Mouse (Mus musculus) CD4-positive helper T cell, adult 2 months (primary cell): Measurements from ENCODE around the gene Erc2.

Experiments used
- DNase-seq: peaks from one replicate; pipeline ENCODE4 v3.0.0-alpha.2; 2012; ENCODE audit warnings: low read depth, missing footprints, low spot score

The Erc2 gene

DNA sequence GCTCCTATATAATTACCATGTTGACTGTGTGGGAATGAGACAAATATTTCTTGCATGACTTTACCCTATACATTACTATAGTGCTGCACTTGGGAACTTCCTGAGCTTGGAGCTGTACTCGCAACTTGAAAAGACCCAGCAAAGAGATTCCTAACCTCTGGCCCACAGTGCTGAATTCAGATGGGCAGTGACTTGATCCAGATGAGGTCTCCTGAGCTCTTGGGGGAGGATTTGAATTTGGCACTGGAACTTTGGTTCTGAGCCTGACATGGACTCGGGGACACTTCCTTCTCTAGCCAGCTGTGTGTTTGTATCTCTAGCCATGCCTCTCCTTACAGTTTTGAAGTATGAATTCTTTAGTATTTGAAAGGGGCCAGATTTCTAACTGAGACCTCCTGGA is 666.7 kb downstream of the Erc2 start:
- DNase-seq, result no peak

DNA sequence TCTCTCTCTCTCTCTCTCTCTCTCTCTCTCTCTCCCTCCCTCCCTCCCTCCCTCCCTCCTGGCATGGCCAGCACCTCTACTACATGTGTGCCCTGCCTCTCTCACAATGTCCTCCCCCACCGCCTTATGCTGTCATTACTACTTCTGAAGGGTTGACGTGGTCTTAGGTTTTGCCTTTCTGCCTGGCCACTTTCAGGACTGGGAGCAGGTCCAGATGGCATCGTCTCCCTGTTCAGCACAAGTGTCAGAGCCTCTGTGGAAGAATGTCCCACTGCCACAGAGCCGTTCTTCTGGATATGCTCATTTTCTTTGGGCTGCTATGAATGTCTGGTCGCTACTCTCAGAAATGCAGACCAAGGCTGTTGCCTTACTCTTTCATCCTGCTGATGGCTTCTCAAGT is 671.7 kb downstream of the Erc2 start:
- DNase-seq, result no peak

GRCm38 (mm10) chr14:28295145-28295544 is 672.9 kb downstream of the Erc2 start:
- no peak for DNase-seq

DNA sequence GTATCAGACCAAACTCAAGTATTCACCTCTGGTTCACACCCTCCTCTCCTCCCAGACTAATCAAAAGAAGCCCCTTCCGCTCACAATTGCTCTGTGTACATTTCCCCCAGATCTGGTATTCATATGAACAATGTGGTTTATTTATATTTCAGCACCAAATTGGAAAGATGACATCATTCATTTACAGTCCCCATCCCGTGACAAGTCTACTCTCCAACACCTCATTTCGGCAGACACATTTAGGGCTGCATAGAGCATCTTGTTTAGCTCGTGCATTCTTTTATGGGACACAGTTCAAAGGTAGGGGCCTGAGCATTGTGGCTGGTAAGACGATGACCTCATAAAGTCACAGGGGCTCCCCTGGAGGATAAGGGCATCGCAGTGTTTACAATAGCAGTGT is 677.9 kb downstream of the Erc2 start:
- DNase-seq, result no peak

DNA sequence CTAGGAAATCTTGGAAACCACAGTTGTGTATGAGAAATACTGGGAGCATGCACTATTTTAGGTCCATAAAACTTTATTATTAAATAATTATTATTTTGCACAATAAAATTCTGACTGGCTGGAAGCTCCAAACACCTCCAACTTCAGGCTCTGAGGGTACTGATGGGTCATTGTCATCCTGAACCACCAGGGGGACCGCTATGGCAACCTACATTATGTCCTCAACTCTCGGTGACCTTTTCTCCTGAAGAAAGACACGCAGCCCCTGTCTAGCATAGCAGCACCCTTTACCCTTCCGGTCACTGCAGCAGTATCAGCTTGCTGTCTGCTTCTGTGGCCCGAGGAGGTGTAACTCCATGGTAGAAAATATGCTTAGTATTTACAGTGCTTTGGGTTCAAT is 679.0 kb downstream of the Erc2 start:
- no peak for DNase-seq

DNA sequence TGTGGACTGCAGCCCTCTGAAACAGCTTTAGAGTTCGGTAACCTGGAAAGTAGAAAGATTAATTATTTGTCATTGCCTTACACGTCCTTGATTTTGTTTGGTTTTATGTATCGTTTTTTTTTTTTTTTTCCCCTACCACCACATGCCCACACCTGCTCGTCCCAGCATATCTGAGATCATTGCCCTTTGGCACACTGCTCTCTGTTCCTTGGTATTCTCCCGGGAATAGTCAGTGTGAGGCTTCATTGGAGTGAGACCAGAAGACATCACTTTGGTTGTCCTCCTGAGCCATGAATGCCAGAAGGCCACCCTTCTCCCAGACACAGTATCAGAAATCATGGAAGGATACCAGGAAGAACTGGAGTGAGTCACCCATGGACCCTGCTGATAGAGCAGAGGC is 681.9 kb downstream of the Erc2 start:
- no peak for DNase-seq

DNA sequence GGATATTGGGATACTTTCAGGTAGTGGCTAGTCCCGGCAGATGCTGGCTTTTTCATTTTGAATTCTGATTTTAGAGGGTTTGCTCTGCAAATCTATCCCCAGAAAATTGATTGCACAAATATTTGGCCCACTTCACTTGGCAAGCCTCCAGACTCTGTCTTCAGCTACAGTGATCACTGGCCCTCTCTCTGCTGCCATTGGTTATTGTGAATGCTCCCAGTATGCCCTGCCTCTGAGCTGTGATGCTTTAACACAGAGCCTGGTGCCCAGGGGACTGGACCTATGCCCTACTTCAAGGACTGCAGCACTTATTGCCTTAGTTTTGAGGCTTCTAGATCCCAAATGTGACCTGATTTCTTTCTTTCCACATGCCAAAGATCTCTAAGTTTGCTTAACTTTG is 686.4 kb downstream of the Erc2 start:
- DNase-seq, result no peak

- DNase-seq, result no peak
Measured at GRCm38 (mm10) chr14:28316851-28317250, 694.6 kb downstream of the Erc2 start.

GRCm38 (mm10) chr14:28321916-28322534 is 699.8 kb downstream of the Erc2 start:
- DNase-seq, result no peak

DNA sequence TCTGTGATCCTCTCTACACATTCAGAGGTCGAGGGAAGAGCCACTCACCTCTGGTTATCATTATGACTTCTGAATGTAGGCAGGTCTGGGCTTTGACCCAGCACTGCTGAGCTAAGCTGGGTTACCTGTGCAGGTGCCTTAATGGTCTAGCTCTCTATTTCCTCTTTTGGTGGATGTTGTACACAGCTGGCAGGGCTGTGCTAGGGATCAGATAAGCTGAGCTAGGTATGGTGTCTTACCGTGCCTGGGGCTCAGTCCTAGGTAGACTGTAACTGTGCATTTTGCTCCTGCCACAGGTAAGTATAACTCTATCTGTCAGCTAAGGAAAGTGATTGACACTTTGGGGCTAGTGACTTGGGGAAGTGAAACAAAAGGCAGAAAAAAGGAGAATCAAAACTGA is 701.0 kb downstream of the Erc2 start:
- no peak for DNase-seq

DNA sequence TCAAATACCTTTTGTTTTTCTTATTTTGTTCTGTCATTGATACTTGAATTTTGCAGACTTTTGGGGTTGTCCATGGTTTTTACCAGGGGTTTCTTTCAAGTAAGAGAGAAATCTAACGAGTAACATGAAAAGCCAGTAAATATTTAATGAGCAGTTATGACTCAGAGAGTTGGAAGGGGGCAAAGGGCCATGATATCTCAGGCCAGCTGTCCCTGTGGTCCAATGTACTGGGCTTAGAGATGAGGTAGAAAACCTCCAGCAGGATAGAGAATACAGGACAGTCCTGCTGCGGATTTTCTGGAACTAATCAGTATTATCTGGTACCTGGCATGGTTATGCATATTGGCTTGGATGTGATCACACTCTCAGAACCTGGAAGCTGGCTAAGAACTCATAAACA is 701.5 kb downstream of the Erc2 start:
- no peak for DNase-seq

- DNase-seq, result no peak
Measured at GRCm38 (mm10) chr14:28326456-28326855, 704.2 kb downstream of the Erc2 start.

DNA sequence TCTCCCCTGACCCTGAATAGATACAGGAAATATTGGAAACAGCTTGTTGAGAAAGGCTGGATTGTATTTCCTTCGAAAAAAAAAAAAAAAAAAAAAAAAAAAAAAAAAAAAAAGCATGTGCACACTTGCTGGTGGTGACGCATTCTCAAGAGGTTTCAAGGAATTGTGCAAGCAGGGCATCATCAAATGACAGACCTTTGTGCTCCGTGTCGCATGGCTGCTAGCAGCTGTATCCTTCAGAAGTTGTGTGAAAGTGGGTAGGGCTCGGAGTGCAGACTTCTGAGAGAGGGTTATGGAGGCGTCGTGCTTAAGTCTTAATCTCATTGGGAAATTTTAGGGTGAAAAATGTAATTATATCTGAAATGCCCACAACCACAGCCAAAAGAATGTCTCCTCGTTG is 706.3 kb downstream of the Erc2 start:
- no peak for DNase-seq

DNA sequence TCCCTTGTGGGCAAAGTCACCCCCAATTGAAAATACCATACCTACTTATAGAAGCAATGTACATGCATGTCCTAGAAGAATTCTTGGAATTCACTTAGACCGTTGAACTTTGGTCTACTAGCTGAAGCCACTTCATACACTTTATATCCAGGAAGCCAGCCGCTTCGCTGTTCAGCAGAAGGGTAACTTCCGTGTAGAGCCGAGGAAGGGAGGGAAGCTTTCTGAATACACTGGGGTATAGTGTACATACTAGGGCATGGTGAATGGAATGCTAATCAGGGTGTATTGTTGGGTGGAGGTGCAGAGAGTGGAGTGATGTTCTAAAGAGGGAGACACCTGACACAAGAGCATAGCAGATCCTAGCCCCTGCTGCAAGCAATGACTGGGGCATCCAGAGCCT is 708.9 kb downstream of the Erc2 start:
- DNase-seq, result no peak

- no peak for DNase-seq
Measured at GRCm38 (mm10) chr14:28332351-28332953, 710.2 kb downstream of the Erc2 start.

DNA sequence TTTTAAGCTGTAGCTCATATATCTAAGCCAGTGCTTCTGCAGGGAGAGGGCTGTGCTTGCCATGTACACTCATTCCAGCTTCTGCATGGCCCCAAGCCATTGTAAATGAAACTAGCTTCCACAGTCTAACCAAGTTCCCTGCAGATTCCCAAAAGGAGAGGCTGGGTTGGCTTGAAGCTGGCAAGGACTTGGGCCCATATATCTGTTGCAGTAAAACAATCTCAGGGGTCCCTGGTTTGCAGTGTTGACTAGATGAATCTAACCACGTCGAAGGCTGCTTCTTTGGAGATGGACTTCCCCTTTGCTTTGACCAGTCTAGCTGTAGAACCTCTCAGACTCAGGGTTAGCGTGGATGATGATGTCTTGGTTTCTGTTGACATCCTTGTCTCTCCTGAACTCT is 716.9 kb downstream of the Erc2 start:
- DNase-seq, result no peak

GRCm38 (mm10) chr14:28349129-28349528 is 726.9 kb downstream of the Erc2 start:
- DNase-seq, result no peak

DNA sequence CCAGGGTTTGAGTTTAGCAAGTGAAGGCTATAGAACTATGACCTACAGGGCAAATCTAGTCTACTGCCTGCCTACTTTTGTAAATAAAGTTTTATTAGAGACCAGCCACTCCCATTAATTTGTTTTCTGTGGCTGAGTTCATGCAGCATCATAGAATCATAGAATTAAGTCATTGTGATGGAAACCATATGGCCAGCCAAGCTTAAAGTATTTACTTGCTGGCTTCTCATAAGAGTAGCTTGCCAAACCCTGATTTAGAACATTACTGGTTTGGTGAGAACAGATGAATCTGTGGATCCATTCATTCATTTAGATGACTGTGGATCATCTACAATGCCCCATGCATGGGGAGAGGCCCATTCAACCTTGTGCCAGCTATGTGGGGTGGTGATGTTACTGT is 733.8 kb downstream of the Erc2 start:
- no peak for DNase-seq

- no peak for DNase-seq
Measured at GRCm38 (mm10) chr14:28359502-28359901, 737.3 kb downstream of the Erc2 start.

DNA sequence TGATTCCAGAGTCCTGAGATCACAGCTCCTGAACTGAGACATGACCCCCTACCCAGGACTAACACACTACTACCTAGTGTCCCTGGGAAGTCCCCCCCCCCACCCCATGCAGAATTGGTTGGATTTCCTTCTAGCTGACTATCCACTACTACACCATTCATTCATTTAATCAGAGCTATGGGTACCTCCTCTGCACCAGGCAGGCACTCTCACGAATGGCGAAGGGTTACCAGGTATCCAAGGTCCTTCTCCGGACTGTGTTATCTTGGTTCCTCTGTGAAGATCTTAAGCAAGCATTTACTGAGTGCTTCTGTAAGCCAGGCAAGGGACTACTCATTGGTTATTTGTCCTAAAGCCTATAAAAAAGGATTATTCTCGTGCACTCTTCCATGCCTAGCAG is 737.8 kb downstream of the Erc2 start:
- DNase-seq, result no peak

GRCm38 (mm10) chr14:28362336-28362735 is 740.1 kb downstream of the Erc2 start:
- no peak for DNase-seq

DNA sequence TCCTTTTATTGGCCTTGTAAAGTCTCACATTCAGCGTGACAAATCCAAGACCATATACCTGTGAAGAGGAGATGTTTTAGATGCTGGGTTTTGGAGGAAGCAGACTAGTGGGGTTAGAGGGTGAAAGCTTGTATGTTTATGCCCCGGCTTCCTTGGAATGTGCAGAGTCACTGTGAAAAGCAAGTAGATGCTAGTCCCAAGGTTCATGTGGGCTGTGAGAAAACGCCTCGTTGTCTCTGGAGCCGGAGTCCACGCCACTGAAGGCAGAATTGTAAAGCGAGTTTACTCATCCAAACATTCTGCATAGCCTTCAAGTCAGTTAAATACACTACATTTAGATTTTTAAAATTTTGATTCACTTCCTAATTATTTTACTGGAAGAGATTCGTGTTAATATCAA is 748.5 kb downstream of the Erc2 start:
- no peak for DNase-seq

DNA sequence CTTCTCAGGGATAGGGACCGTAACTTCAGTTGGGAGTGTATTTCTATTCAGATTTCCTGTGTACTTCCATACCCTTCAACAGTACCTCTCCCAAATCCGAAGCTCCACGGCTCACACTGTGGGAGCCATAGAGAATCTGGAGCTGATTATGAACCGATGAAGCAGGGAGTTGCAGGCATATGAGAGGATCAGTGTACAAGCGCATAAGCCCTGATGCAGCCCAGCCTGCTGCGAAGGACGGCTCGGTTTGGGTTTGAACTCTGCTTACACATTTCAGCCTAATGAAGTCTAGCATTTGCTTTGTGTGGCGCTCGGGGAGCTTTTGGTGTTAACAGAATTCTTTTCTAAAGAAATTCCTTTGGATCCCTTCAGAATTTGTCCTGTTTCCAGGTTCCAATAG is 749.4 kb downstream of the Erc2 start:
- DNase-seq, result no peak

DNA sequence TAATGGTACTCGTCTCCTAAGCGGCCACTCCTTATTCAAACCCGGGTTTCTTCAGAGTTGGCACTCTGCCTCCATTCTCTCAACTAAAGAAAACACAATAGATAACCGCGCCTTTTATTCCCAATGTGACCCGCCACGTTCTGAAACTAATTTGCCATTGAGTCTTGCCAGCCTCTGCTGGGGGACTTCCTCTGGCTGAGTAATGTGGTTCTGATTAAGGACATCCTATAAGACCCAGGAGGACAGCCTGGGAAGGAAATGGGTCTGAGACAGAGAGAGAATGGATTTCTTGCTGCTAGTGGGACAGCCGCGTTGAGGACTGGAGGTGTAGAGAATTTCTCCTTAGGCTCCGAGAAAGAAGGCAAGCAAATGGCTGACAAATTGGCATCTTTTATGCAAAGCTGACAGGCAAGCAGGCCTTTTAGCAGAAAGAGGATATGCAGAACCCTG is 753.4 kb downstream of the Erc2 start:
- DNase-seq, result no peak
